In the genomic region with DNA sequence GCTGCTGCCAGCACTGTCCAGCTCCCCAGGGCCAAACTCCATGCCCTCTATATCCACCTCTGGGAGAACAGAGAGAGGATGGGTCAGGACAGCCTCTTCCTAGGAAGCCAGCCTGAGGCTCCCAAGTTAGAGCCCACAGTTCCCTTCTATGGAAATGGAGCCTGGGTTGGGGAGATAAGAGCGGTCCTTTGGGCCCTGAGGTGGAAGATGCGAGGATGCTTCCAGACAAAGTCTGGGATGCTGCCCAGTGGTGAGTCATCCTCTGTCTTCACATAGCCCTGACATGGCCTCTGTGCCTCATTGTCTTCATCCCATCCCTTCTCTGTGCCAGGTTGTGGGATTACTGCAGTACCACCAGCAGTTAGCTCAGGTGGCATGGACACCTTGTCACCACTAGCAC, we compare ENCODE assay signal across 16 mouse cellular contexts. TPM values are rescaled to one million over a fixed set of nuclear protein-coding genes. Genes with fewer than 3 reads are reported as not detected.
A peak's percentile ranks its signal among the peaks of the same experiment; 100 is the strongest.
DNase-seq lines count a peak whose midpoint lies in the region; ATAC-seq and TF ChIP-seq lines count a peak whose summit lies in the region.
"Had no signal": no experiment of that assay in that cellular context is flagged by ENCODE, and none has a peak within 500 bp of the region (broad histone marks: within the 10 kb centered on the region; RNA-seq: fewer than 3 reads in every experiment).

No protein-coding gene starts in this region.

- H3K36me3 ChIP-seq in megakaryocyte, embryonic 14.5 days (replicated peaks; ENCODE audit: low read length), result peaks cover 97% of the 10 kb centered on the region
- H3K36me3 ChIP-seq in kidney, embryonic 16.5 days (ENCODE audit: insufficient read depth, low read length), result peaks cover 55% of the 10 kb centered on the region

- H3K4me2 ChIP-seq in kidney, embryonic 16.5 days (replicated peaks; ENCODE audit: low read depth, low read length), result no peak overlapping the region
- H3K4me2 ChIP-seq: hindbrain, embryonic 15.5 days; liver, embryonic 12.5 days; midbrain, embryonic 15.5 days; neural tube, embryonic 12.5 days had no signal

- H3K9me3 ChIP-seq in megakaryocyte, embryonic 14.5 days, result no peaks in the 10 kb centered on the region
- no peaks in the 10 kb centered on the region for H3K9me3 ChIP-seq in kidney, embryonic 16.5 days (ENCODE audit: low read length)
- H3K9me3 ChIP-seq: hindbrain, embryonic 15.5 days; liver, embryonic 12.5 days; midbrain, embryonic 15.5 days; neural tube, embryonic 12.5 days had no signal

- H3K4me1 ChIP-seq in megakaryocyte, embryonic 14.5 days, result peaks cover 48% of the 10 kb centered on the region
- no peaks in the 10 kb centered on the region for H3K4me1 ChIP-seq in kidney, embryonic 16.5 days (ENCODE audit: insufficient read depth, low read length)
- H3K4me1 ChIP-seq: hindbrain, embryonic 15.5 days; liver, embryonic 12.5 days; neural tube, embryonic 12.5 days had no signal

- DNase-seq in adrenal gland, adult 2 months, result peak; percentile 61
- DNase-seq in adrenal gland, adult 8-10 months, result no peak
- peak; percentile 38 for DNase-seq in adrenal gland, postnatal 14 days
- DNase-seq in layer of hippocampus, adult 9-11 months, result peak; percentile 24
- no peak for DNase-seq in gastrocnemius, adult 2 months
- DNase-seq: kidney, adult 8-10 months; lung, postnatal 36 days; retina, postnatal 1 day; thymus, postnatal 4 days had no signal

- no peak overlapping the region for H3K27ac ChIP-seq in gastrocnemius, adult 2 months
- H3K27ac ChIP-seq in kidney, embryonic 16.5 days (ENCODE audit: low read length), result no peak overlapping the region
- H3K27ac ChIP-seq: hindbrain, embryonic 15.5 days; liver, embryonic 12.5 days; midbrain, embryonic 15.5 days; neural tube, embryonic 12.5 days had no signal

- 98% methylated on average over 2 of the region's 2 CpGs for WGBS in kidney, embryonic 16.5 days

- H3K9ac ChIP-seq in kidney, embryonic 16.5 days (replicated peaks; ENCODE audit: low read length), result no peak overlapping the region
- H3K9ac ChIP-seq: hindbrain, embryonic 15.5 days; liver, embryonic 12.5 days; midbrain, embryonic 15.5 days; neural tube, embryonic 12.5 days had no signal

- H3K27me3 ChIP-seq in megakaryocyte, embryonic 14.5 days (replicated peaks), result no peaks in the 10 kb centered on the region
- no peaks in the 10 kb centered on the region for H3K27me3 ChIP-seq in kidney, embryonic 16.5 days (ENCODE audit: insufficient read depth, low read length)
- H3K27me3 ChIP-seq: hindbrain, embryonic 15.5 days; liver, embryonic 12.5 days; midbrain, embryonic 15.5 days; neural tube, embryonic 12.5 days had no signal

- intact Hi-C loops in gastrocnemius, adult 2 months (cut with DNase I), result no loop called here

- no peak for TF ChIP-seq CTCF in gastrocnemius, adult 2 months (IDR thresholded peaks at IDR 0.05)

- H3K4me3 ChIP-seq in megakaryocyte, embryonic 14.5 days (replicated peaks), result peak overlapping the region; percentile 19
- H3K4me3 ChIP-seq in gastrocnemius, adult 2 months, result no peak overlapping the region
- H3K4me3 ChIP-seq in kidney, embryonic 16.5 days (ENCODE audit: low read length), result no peak overlapping the region
- H3K4me3 ChIP-seq: hindbrain, embryonic 15.5 days; liver, embryonic 12.5 days; midbrain, embryonic 15.5 days; neural tube, embryonic 12.5 days had no signal

- ATAC-seq in megakaryocyte, adult 5-6 weeks (ENCODE audit: poor library complexity, severe bottlenecking), result no peak
- ATAC-seq in kidney, embryonic 16.5 days (ENCODE audit: low FRiP score, low TSS enrichment), result no peak
- ATAC-seq: liver, embryonic 12.5 days; midbrain, embryonic 15.5 days had no signal

RNA-seq across cellular contexts. Expression of gene Haus3, which starts 7.8 kb away (rescaled TPM):
- total RNA-seq in adrenal gland, adult 2 months (2021), result 1 to 10 TPM; 7.2 to 8.4 TPM
- 0.11 and 0.33 TPM in 2 replicates for polyA plus RNA-seq in adrenal gland, adult 2 months (2012; rRNA removed)
- 1 to 10 TPM; 6.5 to 7.8 (median 7.7) TPM for total RNA-seq in adrenal gland, adult 8-10 months (2022)
- polyA plus RNA-seq in megakaryocyte, embryonic 14.5 days (2012; ENCODE audit: insufficient read depth, low replicate concordance), result 1.6 TPM in 1 of 2 replicates, not detected in the other
- 33.6 and 41.4 TPM in 2 replicates for total RNA-seq in megakaryocyte, adult 5-6 weeks (2015)
- 44.8 and 53.7 TPM in 2 replicates for total RNA-seq in megakaryocyte, adult 5-6 weeks (2017)
- total RNA-seq in adrenal gland, postnatal 14 days (2021), result 9.9 and 10.0 TPM in 2 replicates
- 1 to 10 TPM; 3.2 to 4.2 TPM for total RNA-seq in gastrocnemius, adult 2 months (2021)
- polyA plus RNA-seq in kidney, embryonic 16.5 days (2015; fragmentation: Nextera tagmentation; extraction: Ambion mirVana), result 33.7 and 36.0 TPM in 2 replicates

RNA-seq across cellular contexts. Expression of gene Poln, which starts 7.8 kb away (rescaled TPM):
- 10 to 100 TPM in 1 of 2 experiments, 1 to 10 TPM in 1; 7.0 to 12.3 TPM for total RNA-seq in adrenal gland, adult 2 months (2021)
- 3.2 and 3.9 TPM in 2 replicates for polyA plus RNA-seq in adrenal gland, adult 2 months (2012; rRNA removed)
- total RNA-seq in adrenal gland, adult 8-10 months (2022), result 1 to 10 TPM; 2.5 to 7.1 (median 5.3) TPM
- polyA plus RNA-seq in megakaryocyte, embryonic 14.5 days (2012; ENCODE audit: insufficient read depth, low replicate concordance), result 0.21 TPM in 1 of 2 replicates, not detected in the other
- 1.7 and 3.9 TPM in 2 replicates for total RNA-seq in megakaryocyte, adult 5-6 weeks (2015)
- 1.2 and 2.7 TPM in 2 replicates for total RNA-seq in megakaryocyte, adult 5-6 weeks (2017)
- 35.4 and 47.0 TPM in 2 replicates for total RNA-seq in adrenal gland, postnatal 14 days (2021)
- 1 to 10 TPM; 1.1 to 2.1 TPM for total RNA-seq in gastrocnemius, adult 2 months (2021)
- polyA plus RNA-seq in kidney, embryonic 16.5 days (2015; fragmentation: Nextera tagmentation; extraction: Ambion mirVana), result 0.45 and 1.2 TPM in 2 replicates

RNA-seq across cellular contexts. Expression of gene Mxd4, which starts 10.4 kb away (rescaled TPM):
- total RNA-seq in adrenal gland, adult 2 months (2021), result 100 to 1,000 TPM; 100 to 125 TPM
- 260 and 308 TPM in 2 replicates for polyA plus RNA-seq in adrenal gland, adult 2 months (2012; rRNA removed)
- 100 to 1,000 TPM; 118 to 131 (median 125) TPM for total RNA-seq in adrenal gland, adult 8-10 months (2022)
- 12.3 and 31.0 TPM in 2 replicates for polyA plus RNA-seq in megakaryocyte, embryonic 14.5 days (2012; ENCODE audit: insufficient read depth, low replicate concordance)
- total RNA-seq in megakaryocyte, adult 5-6 weeks (2015), result 16.2 and 17.6 TPM in 2 replicates
- total RNA-seq in megakaryocyte, adult 5-6 weeks (2017), result 19.8 and 21.6 TPM in 2 replicates
- 145 and 158 TPM in 2 replicates for total RNA-seq in adrenal gland, postnatal 14 days (2021)
- 10 to 100 TPM; 25.8 to 35.6 TPM for total RNA-seq in gastrocnemius, adult 2 months (2021)
- polyA plus RNA-seq in kidney, embryonic 16.5 days (2015; fragmentation: Nextera tagmentation; extraction: Ambion mirVana), result 50.2 and 50.9 TPM in 2 replicates

Comparison
In these comparisons a context has a peak if more than half of its experiments do, and no peak if none do; other contexts are left out.
1. DNase-seq: peak in adrenal gland, adult 2 months (single experiment), adrenal gland, postnatal 14 days (single experiment) and layer of hippocampus, adult 9-11 months (single experiment); none in adrenal gland, adult 8-10 months (single experiment) and gastrocnemius, adult 2 months (single experiment).